Mouse (Mus musculus) layer of hippocampus, postnatal 14 days (tissue): ENCODE data around the gene Abcb5. TPM values are rescaled to one million over a fixed set of nuclear protein-coding genes. Genes with fewer than 3 reads are reported as not detected.
A peak's percentile ranks its signal among the peaks of the same experiment; 100 is the strongest.
"Not testable (repeated sequence)": the region's sequence is repeated elsewhere in the genome, so short reads cannot be mapped to it uniquely, and the experiment has no call there.

ENCODE experiments used
- DNase-seq, 2 experiments: peaks; one replicate each; pipeline ENCODE4 v3.0.0; 2021 to 2022; ENCODE audit warnings: low spot score in 2 of 2, mixed read lengths in 1 of 2
- long read RNA-seq, 2 experiments: library from polyadenylated mRNA; stranded (forward); transcript quantifications; one replicate each; pipeline ENCODE4 v2.0.0; 2021
- total RNA-seq, 2 experiments: library from RNA; stranded (reverse); gene quantifications; 2 replicates each; pipeline ENCODE4 v1.2.3; 2021

Abcb5 gene
- total RNA-seq, result not detected
- long read RNA-seq, experiment 1, result 0 reads
- long read RNA-seq, experiment 2, result 0 reads

DNA sequence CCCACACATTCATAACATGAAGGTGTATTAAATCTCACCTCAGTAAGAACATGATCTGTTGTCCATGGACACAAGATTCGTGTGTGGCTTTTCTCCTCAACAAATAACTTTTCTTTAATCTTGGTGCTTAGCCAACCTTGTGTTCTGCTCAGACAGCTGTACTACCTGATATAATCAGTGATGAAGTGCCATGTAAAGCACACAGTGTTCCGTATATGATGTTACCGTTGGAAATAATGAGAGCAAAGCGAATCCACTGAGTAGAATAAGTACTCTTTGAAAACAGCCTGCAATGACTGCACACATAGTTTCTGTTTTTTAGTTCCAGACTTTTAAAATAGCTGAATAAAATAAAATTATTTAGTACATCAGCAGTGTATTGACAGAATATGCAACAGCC is at the start of gene Abcb5:
Gene Abcb5, minus strand, starts transcription at position 101 of the 400 bp plus-strand sequence.
- no peak for DNase-seq

DNA sequence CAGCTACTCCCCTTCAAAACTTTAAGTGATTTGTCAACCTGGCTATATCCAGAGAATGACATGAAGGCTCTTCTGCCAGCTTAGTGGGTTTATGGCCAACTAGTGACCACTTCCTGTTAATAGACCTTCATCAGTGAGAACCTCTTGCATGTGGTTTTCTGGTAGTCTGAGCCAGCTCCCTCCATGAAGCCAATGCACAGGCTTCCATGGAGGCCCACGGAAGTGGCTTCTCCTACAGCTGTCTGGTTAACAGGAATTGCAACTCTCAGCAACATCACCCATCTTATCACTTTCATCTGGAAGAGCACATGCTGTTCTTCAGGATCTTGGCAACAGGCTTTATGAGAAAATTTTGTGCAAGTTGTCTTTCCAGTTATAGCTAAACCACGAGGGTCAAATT is 33.0 kb upstream of the Abcb5 start:
- no peak for DNase-seq

GRCm38 (mm10) chr12:118994328-118995166 is 28.3 kb upstream of the Abcb5 start:
- DNase-seq, result peak in 1 of 2 experiments; percentile 36

DNA sequence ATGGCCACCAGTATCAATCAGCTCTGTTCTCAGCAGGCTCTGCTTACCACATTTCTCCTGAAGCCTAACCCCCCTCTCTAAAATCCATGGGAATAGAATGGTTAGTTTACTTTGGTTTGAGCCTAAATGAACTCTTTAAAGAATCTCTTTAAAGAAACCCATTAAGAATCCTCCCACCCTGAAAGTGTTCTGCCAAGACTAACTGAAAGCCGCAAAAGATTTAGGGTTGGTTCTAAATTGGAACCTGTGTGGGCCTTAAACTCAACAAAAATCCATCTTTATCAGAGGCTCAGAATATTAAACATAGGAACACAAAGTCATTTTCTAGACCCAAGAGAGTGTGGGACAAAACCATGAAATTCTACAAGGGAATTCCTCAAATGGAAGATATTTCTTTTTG is 18.6 kb upstream of the Abcb5 start:
- DNase-seq, result no peak

DNA sequence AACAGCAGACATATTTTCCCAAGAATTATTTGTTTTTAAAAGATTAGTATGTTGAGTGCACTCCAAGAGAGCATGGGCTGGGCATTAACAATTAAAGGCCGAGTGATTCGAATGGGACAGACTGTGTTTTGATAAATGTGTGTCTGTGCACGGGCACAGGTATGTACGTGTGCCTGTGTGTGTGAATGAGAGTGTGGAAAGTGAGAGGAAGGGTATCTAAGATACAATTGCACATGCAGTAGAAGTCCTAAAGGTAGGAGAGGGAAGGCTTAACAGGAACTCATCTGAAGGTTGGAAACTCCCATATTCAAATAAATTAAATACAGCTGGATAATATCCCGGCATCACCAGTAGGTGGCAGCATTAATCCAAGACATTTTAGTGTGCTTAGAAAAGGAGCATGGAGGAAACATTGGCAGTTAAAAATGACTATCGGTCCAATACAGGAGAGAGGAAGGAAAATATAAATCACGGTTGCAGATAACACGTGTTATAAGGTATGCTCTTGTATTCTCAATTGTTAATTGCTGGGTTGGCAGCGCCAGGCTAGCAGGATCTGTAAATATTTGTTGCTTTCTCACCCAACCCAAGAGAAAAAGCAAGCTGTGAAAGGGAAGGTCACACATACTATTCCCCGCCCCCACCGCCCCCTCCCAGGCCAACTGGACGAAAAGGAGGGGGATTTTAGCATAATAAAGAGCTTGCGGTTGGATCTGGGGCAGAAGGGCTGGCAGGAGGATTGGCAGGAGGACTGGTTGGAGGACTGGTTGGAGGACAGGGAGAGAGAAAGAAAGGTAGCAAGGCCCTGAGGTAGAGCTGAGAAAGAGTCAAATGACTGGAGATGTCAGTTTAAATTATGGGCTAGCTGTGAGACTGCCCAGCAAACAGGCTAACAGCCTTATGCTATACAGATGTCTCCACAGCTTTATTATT is 35.6 kb downstream of the Abcb5 start:
- DNase-seq, result peak; percentile 50 to 79

GRCm38 (mm10) chr12:118926813-118927281 is 39.4 kb downstream of the Abcb5 start:
- peak; percentile 4 to 55 for DNase-seq

DNA sequence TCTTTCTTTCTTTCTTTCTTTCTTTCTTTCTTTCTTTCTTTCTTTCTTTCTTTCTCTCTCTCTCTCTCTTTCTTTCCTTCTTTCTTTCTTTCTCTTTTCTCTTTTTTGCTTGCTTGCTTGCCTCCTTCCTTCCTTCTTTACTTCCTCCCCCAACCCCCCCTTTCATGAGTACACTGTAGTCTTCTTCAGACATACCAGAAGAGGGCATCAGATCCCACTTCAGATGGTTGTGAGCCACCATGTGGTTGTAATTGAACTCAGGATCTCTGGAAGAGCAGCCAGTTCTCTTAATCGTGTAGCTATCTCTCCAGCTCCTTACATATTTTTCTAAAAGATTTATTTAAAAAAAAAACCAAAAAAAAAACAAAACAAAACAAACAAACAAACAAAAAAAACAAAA is 42.3 kb downstream of the Abcb5 start:
- not testable (repeated sequence) for DNase-seq

DNA sequence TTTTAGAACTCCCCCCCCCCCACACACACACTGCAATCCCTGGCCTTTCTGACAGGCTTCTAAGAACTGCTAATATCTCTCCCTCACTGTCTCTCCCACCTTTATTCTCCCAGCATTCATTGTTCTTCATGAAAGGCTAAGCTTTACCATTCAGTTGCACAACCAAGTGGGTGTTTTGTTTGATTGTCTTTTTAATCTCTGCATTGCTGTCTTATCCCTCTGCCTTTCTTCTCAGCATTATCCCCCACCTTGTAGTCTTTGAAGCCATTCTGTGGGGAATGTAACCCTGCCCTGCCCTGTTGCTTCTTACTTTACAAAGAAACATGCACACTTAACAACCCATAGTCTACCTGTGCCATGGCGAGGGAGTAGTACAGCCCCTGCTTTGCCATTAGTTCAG is 48.5 kb downstream of the Abcb5 start:
- DNase-seq, result no peak

- DNase-seq, result no peak
These were observed 55.9 kb downstream of the Abcb5 start for GRCm38 (mm10) chr12:118910360-118910759.

DNA sequence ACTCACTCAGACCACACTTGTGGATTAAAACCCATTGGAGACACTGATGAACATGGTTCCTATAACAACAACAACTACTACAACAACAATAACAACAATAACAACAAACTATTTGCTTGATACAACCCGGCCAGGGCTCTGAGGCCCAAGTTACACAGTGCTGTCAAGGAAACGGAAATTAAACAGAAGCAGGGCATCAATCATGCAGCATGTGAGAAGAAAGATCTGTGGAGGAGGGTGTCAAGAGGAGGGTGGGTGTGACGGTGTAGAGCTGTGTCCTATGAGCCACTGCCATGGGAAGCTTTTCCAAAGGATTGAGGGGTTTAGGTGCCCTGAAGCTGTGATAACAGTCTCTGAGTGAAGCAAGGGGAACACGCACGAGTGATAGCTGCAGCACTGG is 64.0 kb downstream of the Abcb5 start:
- DNase-seq, result no peak

GRCm38 (mm10) chr12:118887964-118888363 is 78.3 kb downstream of the Abcb5 start:
- no peak for DNase-seq

DNA sequence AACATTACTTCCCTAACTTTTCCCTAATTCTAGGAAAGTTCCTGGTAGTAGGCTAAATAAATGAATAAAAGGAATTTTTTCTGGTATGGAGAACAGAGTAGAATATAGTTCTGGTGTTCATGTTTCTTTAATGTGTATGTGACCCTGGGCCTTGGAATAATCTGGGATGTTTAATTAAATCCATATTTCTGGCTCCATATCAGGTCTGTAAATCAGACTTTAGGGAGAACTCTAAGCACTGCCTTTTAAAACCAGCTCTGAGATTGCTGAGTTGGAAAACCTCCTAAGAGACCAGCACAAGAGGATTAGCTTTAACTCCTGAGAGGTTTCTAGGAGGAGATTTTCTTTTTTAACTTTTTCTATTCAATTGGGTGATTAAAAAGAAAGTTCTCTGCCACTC is 83.4 kb downstream of the Abcb5 start:
- no peak for DNase-seq

DNA sequence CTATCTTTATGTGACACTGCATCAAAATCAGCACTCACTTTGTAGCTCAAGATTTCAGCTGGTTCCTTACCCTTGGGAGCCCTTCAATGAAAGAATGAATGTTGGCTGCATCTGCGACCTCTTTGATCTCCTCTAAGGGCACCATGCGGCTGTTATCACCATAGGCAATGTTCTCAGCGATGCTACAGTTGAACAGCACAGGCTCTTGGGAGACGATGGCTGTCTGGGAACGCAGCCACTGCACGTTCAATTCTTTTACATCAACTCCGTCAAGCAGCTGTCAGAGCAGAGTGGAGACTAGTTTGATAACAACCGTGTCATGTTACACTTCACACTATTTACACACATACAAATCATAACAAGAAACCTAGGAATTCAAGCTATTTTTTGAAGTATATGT is 93.5 kb downstream of the Abcb5 start:
- no peak for DNase-seq

DNA sequence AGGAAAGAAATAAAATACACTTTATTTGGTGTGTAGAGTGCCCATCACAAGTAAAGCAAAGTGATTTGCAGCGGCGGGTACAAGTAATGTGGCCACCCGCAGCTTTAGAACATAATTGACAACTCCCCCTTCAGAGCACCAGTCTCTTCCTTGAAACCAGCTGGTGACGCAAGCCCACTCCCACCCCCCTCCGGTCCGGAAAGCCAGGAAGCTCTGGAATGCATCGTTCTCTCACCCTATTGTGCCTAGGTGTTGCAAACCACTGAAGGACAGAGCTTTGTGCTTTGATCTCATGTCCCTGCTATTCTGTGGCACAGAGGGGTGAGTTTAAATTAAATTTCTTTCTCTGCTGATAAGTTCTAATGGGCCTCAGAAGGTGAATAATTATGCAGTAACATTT is 110.1 kb downstream of the Abcb5 start:
- no peak for DNase-seq

- DNase-seq, result peak; percentile 62
These were observed 111.3 kb downstream of the Abcb5 start for GRCm38 (mm10) chr12:118854831-118855453.

GRCm38 (mm10) chr12:118854401-118854800 is 111.8 kb downstream of the Abcb5 start:
- no peak for DNase-seq

DNA sequence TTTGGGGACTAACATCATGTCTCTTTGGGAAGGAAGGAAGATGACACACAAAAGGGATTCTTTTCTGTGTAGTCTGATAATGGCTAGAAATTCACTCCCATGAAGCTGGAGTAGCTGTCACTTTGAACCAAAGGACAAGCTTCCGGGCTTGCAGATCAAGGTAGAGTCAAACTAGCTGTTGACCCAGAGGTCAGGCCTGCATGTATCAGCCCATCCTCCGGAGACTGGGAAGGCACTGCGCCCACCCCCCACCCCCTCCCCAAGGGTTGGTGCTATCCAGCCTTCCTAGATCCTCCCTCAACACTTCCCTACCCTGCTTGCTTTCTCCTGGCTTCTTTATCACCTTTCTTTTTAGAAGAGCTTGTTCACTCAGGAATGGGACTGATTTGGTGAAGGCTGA is 112.9 kb downstream of the Abcb5 start:
- DNase-seq, result no peak

- DNase-seq, result no peak
These were observed 115.3 kb downstream of the Abcb5 start for GRCm38 (mm10) chr12:118850851-118851410.

- DNase-seq, result peak in 1 of 2 experiments; percentile 10
These were observed 116.2 kb downstream of the Abcb5 start for GRCm38 (mm10) chr12:118849996-118850395.

DNA sequence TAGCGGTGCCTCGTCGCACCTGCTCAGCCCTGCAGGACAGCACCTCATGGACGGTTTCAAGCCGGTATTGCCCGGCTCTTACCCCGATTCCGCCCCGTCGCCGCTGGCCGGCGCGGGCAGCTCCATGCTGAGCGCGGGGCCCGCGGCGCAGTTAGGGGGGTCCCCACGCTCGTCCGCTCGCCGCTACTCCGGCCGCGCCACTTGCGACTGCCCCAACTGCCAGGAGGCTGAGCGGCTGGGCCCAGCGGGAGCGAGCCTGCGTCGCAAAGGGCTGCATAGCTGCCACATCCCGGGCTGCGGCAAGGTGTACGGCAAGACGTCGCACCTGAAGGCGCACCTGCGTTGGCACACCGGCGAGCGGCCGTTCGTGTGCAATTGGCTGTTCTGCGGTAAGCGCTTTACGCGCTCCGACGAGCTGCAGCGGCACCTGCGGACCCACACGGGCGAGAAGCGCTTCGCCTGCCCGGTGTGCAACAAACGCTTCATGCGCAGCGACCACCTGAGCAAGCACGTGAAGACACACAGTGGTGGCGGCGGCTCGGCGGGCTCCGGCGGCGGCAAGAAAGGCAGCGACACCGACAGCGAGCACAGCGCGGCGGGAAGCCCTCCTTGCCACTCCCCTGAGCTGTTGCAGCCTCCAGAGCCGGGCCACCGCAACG is 116.9 kb downstream of the Abcb5 start:
- DNase-seq, result no peak
